In genomic region chr8:122912150-122912549, GRCm38 (mm10) we compare ENCODE assay signal across 21 mouse cellular contexts.
DNase-seq lines count a peak whose midpoint lies in the region; TF ChIP-seq lines count a peak whose summit lies in the region.
"Had no signal": no experiment of that assay in that cellular context is flagged by ENCODE, and none has a peak within 500 bp of the region (broad histone marks: within the 10 kb centered on the region; RNA-seq: fewer than 3 reads in every experiment).

No protein-coding gene starts in this region.

- H3K4me3 ChIP-seq in cerebellum, adult 2 months (replicated peaks; ENCODE audit: insufficient read depth, low read depth, low read length): no peak overlapping the region
- H3K4me3 ChIP-seq: embryonic facial prominence, embryonic 15.5 days; erythroblast, embryonic 14.5 days; forebrain, embryonic 10.5 days; gastrocnemius, adult 2 months; heart, embryonic 13.5 days; hindbrain, embryonic 15.5 days had no signal

- H3K27ac ChIP-seq in cerebellum, adult 2 months (ENCODE audit: insufficient read depth, low read length): peak overlapping the region; percentile 73
- H3K27ac ChIP-seq: embryonic facial prominence, embryonic 15.5 days; forebrain, embryonic 10.5 days; gastrocnemius, adult 2 months; heart, embryonic 13.5 days; hindbrain, embryonic 15.5 days had no signal

- peaks cover 52% of the 10 kb centered on the region for H3K4me1 ChIP-seq in cerebellum, adult 2 months (ENCODE audit: control insufficient read depth, insufficient read depth, low read length)

- no peak for TF ChIP-seq CTCF in cerebellum, adult 2 months (IDR thresholded peaks at IDR 0.05; ENCODE audit: borderline replicate concordance, insufficient read depth, low read depth, low read length)

- no peak for DNase-seq in cerebellum, adult 2 months
- DNase-seq in cerebellum, adult 11 months: no peak
- DNase-seq in thymus, postnatal 0 days (ENCODE audit: low spot score): peak; percentile 36
- DNase-seq in thymus, adult 18-20 months: no peak
- peak; percentile 34 for DNase-seq in induced T-regulatory cell, adult 2 months (ENCODE audit: low read depth)
- peak; percentile 37 to 55 for DNase-seq in natural killer cell, adult 2 months (ENCODE audit: low spot score in 2 of 2)
- no peak for DNase-seq in layer of hippocampus, postnatal 10 days (ENCODE audit: low spot score in 2 of 2)
- DNase-seq in left cerebral cortex, adult 18-20 months (ENCODE audit: low spot score in 2 of 2): no peak
- DNase-seq: adrenal gland, adult 8-10 months; B cell, adult 2 months; embryo, embryonic 11 days; gastrocnemius, adult 2 months; gastrocnemius, postnatal 25 days; heart, postnatal 36 days had no signal

- H3K27me3 ChIP-seq in cerebellum, adult 2 months (ENCODE audit: control insufficient read depth, insufficient read depth, low read length): no peaks in the 10 kb centered on the region
- H3K27me3 ChIP-seq: CH12.LX; embryonic facial prominence, embryonic 15.5 days; heart, embryonic 13.5 days; hindbrain, embryonic 15.5 days; Patski had no signal

- TF ChIP-seq POLR2A in cerebellum, adult 2 months (IDR thresholded peaks at IDR 0.05; ENCODE audit: borderline replicate concordance, insufficient read depth, low read length): no peak

- WGBS in cerebellum, adult 2 months: 54% methylated on average over 3 of the region's 3 CpGs

Comparison
In these comparisons a context has a peak if more than half of its experiments do, and no peak if none do; other contexts are left out.
1. DNase-seq: peak in thymus, postnatal 0 days (single experiment), induced T-regulatory cell, adult 2 months (single experiment) and natural killer cell, adult 2 months (2 of 2); none in cerebellum, adult 2 months (0 of 2), cerebellum, adult 11 months (single experiment), thymus, adult 18-20 months (0 of 2), layer of hippocampus, postnatal 10 days (0 of 2) and left cerebral cortex, adult 18-20 months (0 of 2).